Mouse (Mus musculus) cerebellum, adult 2 months (tissue): ENCODE data around the gene Daam1. TPM values are rescaled to one million over a fixed set of nuclear protein-coding genes. Genes with fewer than 3 reads are reported as not detected.

ENCODE experiments used
- DNase-seq, 2 experiments: peaks; one replicate each; pipeline ENCODE4 v3.0.0; 2021
- H3K27ac ChIP-seq: fragments of 200-500 bp; 2 replicates; pipeline ENCODE4 v1.5.1; 2012; ENCODE audit warnings: low read length, control low read depth, inconsistent platforms; ENCODE audit not compliant: insufficient read depth
- H3K27me3 ChIP-seq: fragments of 200-500 bp; 2 replicates; pipeline ENCODE4 v1.6.1; 2012; ENCODE audit warnings: inconsistent platforms, mild to moderate bottlenecking, low read length, moderate library complexity; ENCODE audit not compliant: control insufficient read depth, insufficient read depth
- H3K4me1 ChIP-seq: fragments of 200-500 bp; 2 replicates; pipeline ENCODE4 v1.6.1; 2011; ENCODE audit warnings: low read length; ENCODE audit not compliant: control insufficient read depth, insufficient read depth
- H3K4me3 ChIP-seq: fragments of 200-500 bp; replicated peaks from 2 replicates; pipeline ENCODE3; 2011; ENCODE audit warnings: mild to moderate bottlenecking, low read depth, low read length, control low read depth; ENCODE audit not compliant: insufficient read depth
- CTCF ChIP-seq: fragments of 200-500 bp; IDR thresholded peaks from 2 replicates; pipeline ENCODE4 v1.5.1; 2011; ENCODE audit warnings: low read depth, mild to moderate bottlenecking, control low read depth, low read length, moderate library complexity, borderline replicate concordance; ENCODE audit not compliant: insufficient read depth
- POLR2A ChIP-seq: fragments of 200-500 bp; IDR thresholded peaks from 2 replicates; pipeline ENCODE4 v1.6.1; 2011; ENCODE audit warnings: low read length, control low read depth, borderline replicate concordance; ENCODE audit not compliant: insufficient read depth
- WGBS: fragments of 180-500 bp; shearing (Covaris S2); methylation state at CpG from one replicate; pipeline ENCODE4 v1.1.7; 2018; 5-methylcytosine and 5-hydroxymethylcytosine counted together
- polyA plus RNA-seq: library from polyadenylated mRNA; depleted of rRNA; stranded (reverse); fragments of >200 nt; gene quantifications from 2 replicates; pipeline ENCODE4 v1.2.3, GENCODE M21; 2012

Daam1 gene
- polyA plus RNA-seq, 1 experiment, result 31.2 TPM

GRCm38 (mm10) chr12:71938513-71938912 lies 107.6 kb downstream of the Daam1 start:
- TF ChIP-seq POLR2A (no peak), CTCF (no peak)
- H3K27ac ChIP-seq, result no peak overlapping the region
- 20% methylated on average over 5 of the region's 5 CpGs for WGBS
- no peaks in the 10 kb centered on the region for H3K27me3 ChIP-seq
- DNase-seq, result no peak
- no peak overlapping the region for H3K4me3 ChIP-seq
- H3K4me1 ChIP-seq, result peaks cover 12% of the 10 kb centered on the region

GRCm38 (mm10) chr12:71941290-71941689 lies 110.4 kb downstream of the Daam1 start:
- WGBS, result 95% methylated on average over 5 of the region's 5 CpGs
- DNase-seq, result no peak
- no peak overlapping the region for H3K27ac ChIP-seq
- no peak overlapping the region for H3K4me3 ChIP-seq
- TF ChIP-seq CTCF (no peak), POLR2A (no peak)
- peaks cover 7% of the 10 kb centered on the region for H3K4me1 ChIP-seq
- H3K27me3 ChIP-seq, result no peaks in the 10 kb centered on the region

GRCm38 (mm10) chr12:71943112-71943511 lies 112.2 kb downstream of the Daam1 start:
- H3K4me3 ChIP-seq, result no peak overlapping the region
- TF ChIP-seq CTCF, result no peak
- TF ChIP-seq POLR2A, result no peak
- no peaks in the 10 kb centered on the region for H3K27me3 ChIP-seq
- WGBS, result 93% methylated on average over 9 of the region's 9 CpGs
- H3K27ac ChIP-seq, result no peak overlapping the region
- peaks cover 7% of the 10 kb centered on the region for H3K4me1 ChIP-seq
- no peak for DNase-seq

- no peak for DNase-seq
- Histone ChIP-seq H3K4me1 (peaks cover 2% of the 10 kb centered on the region; the same call in 1 of the 2 replicates), H3K4me3 (no peak overlapping the region), H3K27me3 (no peaks in the 10 kb centered on the region), H3K27ac (no peak overlapping the region; the same call in 1 of the 2 replicates)
- TF ChIP-seq CTCF, result no peak
- no peak for TF ChIP-seq POLR2A
- WGBS, result 35% methylated on average over 4 of the region's 4 CpGs
These were observed 112.8 kb downstream of the Daam1 start for GRCm38 (mm10) chr12:71943646-71944045.

- no peak for DNase-seq
- WGBS, result 63% methylated on average over 7 of the region's 7 CpGs
- H3K4me1 ChIP-seq, result no peaks in the 10 kb centered on the region
- H3K27me3 ChIP-seq, result no peaks in the 10 kb centered on the region
- no peak overlapping the region for H3K4me3 ChIP-seq
- TF ChIP-seq POLR2A (no peak), CTCF (no peak)
- no peak overlapping the region for H3K27ac ChIP-seq
These were observed 115.0 kb downstream of the Daam1 start for GRCm38 (mm10) chr12:71945844-71946243.

- DNase-seq, result no peak
- Histone ChIP-seq H3K4me3 (no peak overlapping the region), H3K27ac (no peak overlapping the region), H3K27me3 (no peaks in the 10 kb centered on the region), H3K4me1 (no peaks in the 10 kb centered on the region)
- 25% methylated on average over 8 of the region's 8 CpGs for WGBS
- TF ChIP-seq CTCF (no peak), POLR2A (no peak)
These were observed 115.6 kb downstream of the Daam1 start for GRCm38 (mm10) chr12:71946448-71946847.

GRCm38 (mm10) chr12:71948972-71949371 lies 118.1 kb downstream of the Daam1 start:
- WGBS, result 96% methylated on average over 6 of the region's 6 CpGs
- Histone ChIP-seq H3K27ac (no peak overlapping the region), H3K4me3 (no peak overlapping the region), H3K27me3 (no peaks in the 10 kb centered on the region), H3K4me1 (no peaks in the 10 kb centered on the region)
- no peak for TF ChIP-seq POLR2A
- TF ChIP-seq CTCF, result no peak
- DNase-seq, result no peak

GRCm38 (mm10) chr12:71949606-71950005 lies 118.7 kb downstream of the Daam1 start:
- H3K4me3 ChIP-seq, result no peak overlapping the region
- H3K27ac ChIP-seq, result no peak overlapping the region
- no peak for DNase-seq
- TF ChIP-seq POLR2A (no peak), CTCF (no peak)
- no peaks in the 10 kb centered on the region for H3K4me1 ChIP-seq
- WGBS, result 95% methylated on average over 6 of the region's 6 CpGs
- no peaks in the 10 kb centered on the region; the same call in 1 of the 2 replicates for H3K27me3 ChIP-seq
